Mouse (Mus musculus): ENCODE measurements around the gene Tspan31. TPM values are rescaled to one million over a fixed set of nuclear protein-coding genes. Genes with fewer than 3 reads are reported as not detected.
A peak's percentile ranks its signal among the peaks of the same experiment; 100 is the strongest.

Gene Tspan31
- total RNA-seq, 2 experiments from 2014 or later: 57.2 to 62.1 TPM

DNA sequence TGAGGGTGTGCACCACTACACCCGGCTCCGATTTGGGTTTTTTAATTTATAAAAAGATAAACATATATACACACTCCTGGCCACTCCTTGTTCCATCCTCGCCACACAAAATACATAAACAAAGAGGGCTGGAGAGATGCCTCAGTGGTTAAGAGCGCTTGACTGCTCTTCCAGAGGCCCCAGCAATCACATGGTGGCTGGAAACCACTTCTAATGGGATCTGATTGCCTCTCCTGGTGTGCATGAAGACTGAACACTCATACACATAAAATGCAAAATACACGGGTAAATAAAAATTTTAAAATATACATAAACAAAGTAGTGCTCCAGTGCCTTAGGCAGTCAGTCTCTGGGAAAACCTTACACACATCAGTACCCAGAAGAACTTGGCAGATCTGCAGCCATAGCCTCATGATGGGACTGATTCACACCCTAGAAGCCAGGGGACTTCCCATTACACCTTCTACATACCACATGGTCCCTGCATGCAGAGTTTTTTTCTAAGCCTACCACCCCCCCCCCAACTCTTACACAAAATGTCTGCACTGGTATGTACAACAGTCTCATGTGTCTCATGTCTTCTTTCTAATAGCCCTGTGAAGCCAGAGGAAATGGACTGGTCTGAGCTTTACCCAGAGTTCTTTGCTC lies 27.5 kb downstream of the Tspan31 start:
- H3K4me3 ChIP-seq: peak overlapping the region; percentile 99
- peak overlapping the region; percentile 77 for H3K27ac ChIP-seq
- no peak for DNase-seq (ENCODE audit: low spot score in 2 of 2)
- no peak for TF ChIP-seq CTCF (conservative IDR thresholded peaks at IDR 0.05)

DNA sequence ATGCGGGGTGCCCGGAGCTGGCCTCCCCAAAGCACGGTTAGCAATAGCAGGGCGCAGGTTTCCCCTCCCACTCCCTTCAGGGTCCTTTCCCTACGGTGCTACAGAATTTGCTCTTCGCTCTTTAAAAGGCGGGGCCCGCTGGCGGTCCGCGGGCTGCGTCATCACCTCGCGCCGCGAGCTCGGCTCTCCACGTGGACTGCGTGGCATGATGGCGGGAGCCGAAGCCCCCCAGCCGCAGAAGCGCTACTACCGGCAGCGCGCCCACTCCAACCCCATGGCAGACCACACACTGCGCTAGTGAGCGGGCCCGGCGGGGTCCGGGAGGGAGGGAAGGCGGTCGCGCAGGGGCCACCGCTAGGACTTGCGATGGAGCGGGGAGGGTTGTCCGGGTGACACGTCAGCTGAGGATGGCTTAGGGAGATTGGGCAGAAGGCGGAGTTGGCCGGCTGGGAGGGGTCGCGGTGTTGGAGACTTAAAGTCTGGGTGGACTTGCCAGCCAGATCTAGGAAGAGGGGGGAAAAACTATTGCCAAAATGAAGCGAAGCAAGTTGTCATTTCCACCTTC lies 28.2 kb downstream of the Tspan31 start:
- peak overlapping the region; percentile 99 for H3K4me3 ChIP-seq
- DNase-seq (ENCODE audit: low spot score in 2 of 2): peak; percentile 88 to 91
- TF ChIP-seq CTCF (conservative IDR thresholded peaks at IDR 0.05): peak; percentile 19; the same call in 1 of the 2 replicates
- peak overlapping the region; percentile 77 for H3K27ac ChIP-seq

DNA sequence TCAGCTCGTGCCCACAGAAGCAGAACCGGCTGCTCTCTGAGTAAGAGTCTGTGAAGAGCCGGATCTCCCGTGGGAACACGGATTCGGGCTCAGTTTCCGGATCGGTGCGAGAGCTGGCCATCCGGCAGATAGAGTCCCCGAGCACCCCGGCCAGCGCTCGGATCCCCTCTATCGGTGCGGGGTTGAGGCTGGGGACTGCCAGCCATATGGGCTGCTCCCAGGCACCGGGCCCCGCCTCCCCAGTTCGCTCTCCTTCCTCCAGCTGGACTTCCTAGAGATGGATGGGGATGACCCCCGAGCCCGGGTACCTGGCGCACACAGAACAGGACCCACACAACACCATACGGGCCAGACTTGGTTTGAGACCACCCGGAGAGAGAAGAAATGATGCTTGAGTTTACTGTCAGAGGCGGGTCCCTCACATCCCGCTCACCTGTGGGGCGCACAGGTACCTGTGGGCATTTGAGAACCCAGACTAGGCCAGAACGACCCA lies 28.7 kb downstream of the Tspan31 start, which contains the start of the genes Mettl1 and Eef1akmt3:
Gene Mettl1 (plus strand): TSS at position 141 of the 493 bp plus-strand sequence.
Gene Eef1akmt3 (minus strand): TSS at position 240 of the 493 bp plus-strand sequence.
- H3K4me3 ChIP-seq: peak within 1 kb of the TSS; percentile 99
- peak in 1 of 2 experiments; percentile 28 for DNase-seq (ENCODE audit: low spot score in 2 of 2)
- peak within 1 kb of the TSS; percentile 77 for H3K27ac ChIP-seq
- no peak for TF ChIP-seq CTCF (conservative IDR thresholded peaks at IDR 0.05)

DNA sequence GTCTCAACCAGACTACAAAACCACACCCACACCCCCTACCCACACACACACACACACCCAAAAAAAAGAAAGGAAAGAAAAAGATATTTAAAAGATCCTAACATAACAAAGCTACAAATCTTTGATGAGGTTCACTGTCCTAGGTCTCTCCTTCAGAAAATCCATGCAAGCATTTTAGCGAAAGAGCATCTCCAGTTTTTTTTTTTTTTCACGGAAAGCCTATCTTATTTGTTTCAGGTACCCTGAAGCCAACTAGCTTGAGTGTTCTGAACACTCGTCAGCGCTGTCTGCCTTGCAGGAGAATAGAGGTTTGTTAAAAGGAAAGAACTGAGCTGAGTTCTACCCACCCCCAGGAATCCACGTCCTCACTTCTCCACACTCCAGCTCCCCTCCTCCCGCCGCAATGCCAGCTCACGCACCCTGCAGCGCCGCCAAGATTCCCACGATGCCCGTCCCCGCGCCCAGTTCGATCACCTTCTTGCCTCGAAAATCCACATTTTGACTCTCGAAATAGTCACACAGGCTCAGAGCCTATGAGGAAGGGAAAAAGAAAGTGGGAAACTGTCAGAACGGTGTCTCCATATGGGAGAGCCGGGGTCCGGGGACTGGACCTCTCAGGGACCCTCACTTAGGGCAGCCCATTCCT lies 29.4 kb downstream of the Tspan31 start:
- no peak for DNase-seq (ENCODE audit: low spot score in 2 of 2)
- TF ChIP-seq CTCF (conservative IDR thresholded peaks at IDR 0.05): no peak
- Histone ChIP-seq H3K27ac (peak overlapping the region; percentile 77), H3K4me3 (peak overlapping the region; percentile 99)

DNA sequence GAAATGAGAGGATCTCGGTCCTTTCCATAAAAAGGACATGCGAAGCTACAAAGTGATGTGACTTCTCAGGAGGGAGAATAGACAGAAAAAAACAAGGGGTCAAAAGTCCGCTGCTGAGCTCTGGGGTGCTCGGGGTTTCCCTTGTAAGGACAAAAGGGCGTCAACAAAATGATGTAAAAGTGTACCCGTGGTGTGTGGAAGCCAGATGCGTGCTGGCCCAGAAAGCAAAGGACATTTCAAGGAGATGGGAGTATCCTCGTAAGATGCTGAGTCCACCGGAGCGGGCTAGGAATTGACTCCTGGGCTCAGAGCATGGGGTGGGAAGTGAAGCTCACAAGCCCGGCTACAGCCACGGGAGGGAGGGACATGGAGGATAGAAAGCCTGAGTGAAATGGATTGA lies 32.4 kb downstream of the Tspan31 start:
- DNase-seq (ENCODE audit: low spot score in 2 of 2): no peak
- Histone ChIP-seq H3K4me3 (no peak overlapping the region), H3K27ac (no peak overlapping the region)
- no peak for TF ChIP-seq CTCF (conservative IDR thresholded peaks at IDR 0.05)

DNA sequence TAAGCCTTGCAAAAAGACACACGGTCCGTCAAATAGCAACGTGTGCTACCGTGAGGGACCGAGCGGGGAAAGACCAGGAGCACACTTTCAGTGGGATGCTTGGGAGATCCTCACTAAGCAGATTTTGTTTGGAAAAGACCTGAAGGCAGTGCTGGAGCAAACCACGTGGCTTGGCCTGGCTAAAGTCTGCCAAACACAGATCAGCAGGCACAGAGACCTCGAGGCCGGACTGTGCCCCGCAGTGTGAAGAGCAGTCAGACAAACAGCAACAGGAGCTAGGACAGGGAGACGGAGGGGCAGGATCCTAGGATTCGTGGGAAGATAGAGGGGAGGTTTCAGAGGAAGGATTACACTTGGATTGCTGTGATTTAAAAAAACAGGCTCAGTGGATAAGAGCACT lies 33.8 kb downstream of the Tspan31 start:
- no peak for DNase-seq (ENCODE audit: low spot score in 2 of 2)
- Histone ChIP-seq H3K4me3 (no peak overlapping the region), H3K27ac (no peak overlapping the region)
- no peak for TF ChIP-seq CTCF (conservative IDR thresholded peaks at IDR 0.05)

DNA sequence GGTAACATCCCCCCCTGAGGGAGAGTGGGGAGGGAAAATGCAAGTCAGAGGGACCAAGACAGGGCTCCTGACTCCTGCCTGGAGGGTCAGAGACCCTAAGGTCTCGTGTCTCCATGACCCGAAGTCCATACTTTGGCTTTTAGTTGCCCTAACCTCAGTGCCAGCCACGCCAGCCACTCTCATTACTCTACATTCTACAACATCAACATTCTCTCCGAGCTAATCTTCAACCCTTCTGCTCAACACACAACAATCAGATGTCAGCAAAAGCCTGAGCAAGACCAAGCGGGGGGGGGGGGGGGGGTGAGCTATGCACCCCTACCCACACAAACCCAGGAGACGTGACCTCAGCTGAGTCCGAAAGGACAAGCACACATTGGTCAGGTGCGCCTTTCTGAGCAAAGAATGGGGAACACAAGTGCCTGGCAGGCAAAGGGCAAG lies 36.7 kb downstream of the Tspan31 start:
- no peak overlapping the region for H3K4me3 ChIP-seq
- no peak for TF ChIP-seq CTCF (conservative IDR thresholded peaks at IDR 0.05)
- no peak for DNase-seq (ENCODE audit: low spot score in 2 of 2)
- H3K27ac ChIP-seq: no peak overlapping the region

DNA sequence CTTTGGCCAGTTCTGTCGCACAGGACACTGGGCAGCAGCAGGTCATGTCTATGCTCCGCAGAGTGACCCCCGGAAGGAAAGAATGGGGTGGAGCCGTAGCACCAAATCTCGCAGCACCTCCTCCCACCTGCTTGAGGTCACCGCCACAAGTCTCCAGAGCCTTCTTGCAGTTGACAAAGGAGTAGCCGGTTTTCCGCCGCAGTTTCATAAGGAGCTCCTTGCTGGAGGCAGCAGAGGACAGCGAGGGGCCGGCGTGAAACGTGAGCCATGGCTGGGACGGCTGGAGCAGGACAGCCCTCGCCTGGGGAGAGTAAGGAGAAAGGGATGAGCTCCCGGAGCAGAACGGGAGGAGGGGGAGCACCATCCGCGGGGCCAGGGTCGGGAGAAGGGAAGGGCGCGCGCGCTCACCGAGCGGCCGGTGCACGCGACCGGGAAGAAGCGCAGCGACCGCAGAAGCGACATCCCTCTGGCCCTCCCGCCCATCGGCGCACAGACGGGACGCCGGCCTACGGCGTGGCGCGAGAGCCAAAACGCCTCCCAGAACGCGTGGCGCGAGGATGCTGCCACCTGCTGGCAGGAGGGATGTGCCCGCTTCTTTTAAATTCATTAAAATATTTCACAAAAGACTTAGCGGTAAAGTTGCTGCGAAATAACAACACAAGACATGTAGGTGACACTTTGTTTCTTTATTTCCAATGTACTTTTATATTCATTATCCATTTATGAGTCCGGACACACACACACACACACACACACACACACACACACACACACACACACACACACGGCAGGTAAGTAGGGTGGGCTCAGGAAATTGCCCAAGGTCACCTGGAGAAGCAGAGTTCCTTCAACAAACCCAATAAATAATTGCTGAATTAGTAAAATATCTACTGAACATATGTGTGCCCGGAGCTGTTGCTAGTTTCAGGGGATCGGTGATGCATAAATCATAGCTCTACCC lies 39.4 kb downstream of the Tspan31 start, which contains the start of gene Tsfm:
Gene Tsfm (minus strand): TSS at position 505 of the 961 bp plus-strand sequence.
- peak; percentile 89 to 94 for DNase-seq (ENCODE audit: low spot score in 2 of 2)
- Histone ChIP-seq H3K27ac (peak within 1 kb of the TSS; percentile 89), H3K4me3 (peak within 1 kb of the TSS; percentile 86)
- peak; percentile 92 for TF ChIP-seq CTCF (conservative IDR thresholded peaks at IDR 0.05)

DNA sequence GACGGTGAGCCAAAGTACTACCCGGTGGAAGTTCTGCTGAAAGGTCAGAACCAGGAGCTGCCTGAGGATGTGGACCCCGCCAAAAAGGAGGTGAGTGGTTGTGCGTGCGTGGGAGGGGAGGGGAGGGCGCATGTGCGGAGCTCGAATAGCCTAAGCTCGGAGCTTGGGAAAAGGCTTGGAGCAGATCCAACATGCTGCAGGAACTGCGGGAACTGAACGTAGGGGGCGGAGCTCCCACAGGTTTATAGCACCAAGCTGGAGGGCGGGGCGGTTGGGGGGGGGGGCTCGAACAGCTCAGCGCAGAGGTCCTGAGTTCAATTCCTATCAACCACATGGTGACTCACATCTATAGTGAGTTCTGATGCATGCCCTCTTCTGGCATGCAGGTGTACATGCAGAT lies 51.6 kb downstream of the Tspan31 start:
- no peak for TF ChIP-seq CTCF (conservative IDR thresholded peaks at IDR 0.05)
- H3K4me3 ChIP-seq: no peak overlapping the region
- no peak for DNase-seq (ENCODE audit: low spot score in 2 of 2)
- H3K27ac ChIP-seq: no peak overlapping the region

Other genes with a start within 250 kb of the Tspan31 start
- 1 to 10 TPM; 9.0 to 10.0 TPM for gene Atp23, start 168.9 kb downstream of the Tspan31 start, total RNA-seq (2021)
- gene Ctdsp2, start 91.5 kb downstream of the Tspan31 start, total RNA-seq (2021): 100 to 1,000 TPM; 106 to 116 TPM
- gene Avil, start 69.6 kb downstream of the Tspan31 start, total RNA-seq (2021): under 1 TPM; 0.32 to 0.87 TPM
- gene Tsfm, start 39.4 kb downstream of the Tspan31 start, total RNA-seq (2021): 10 to 100 TPM; 29.7 to 30.1 TPM
- gene Mettl1, start 28.9 kb downstream of the Tspan31 start, total RNA-seq (2021): 10 to 100 TPM; 12.7 to 14.0 TPM
- gene Eef1akmt3, start 28.8 kb downstream of the Tspan31 start, total RNA-seq (2021): under 1 TPM; 0.12 to 0.20 TPM
- gene Cyp27b1, start 22.0 kb downstream of the Tspan31 start, total RNA-seq (2021): 1 to 10 TPM; 1.0 to 1.1 TPM
- gene March9, start 10.1 kb downstream of the Tspan31 start, total RNA-seq (2021): 10 to 100 TPM; 19.8 TPM
- gene Cdk4, start 6.7 kb downstream of the Tspan31 start, total RNA-seq (2021): 10 to 100 TPM; 84.6 to 94.8 TPM
- gene Agap2, start 5.0 kb upstream of the Tspan31 start, total RNA-seq (2021): 100 to 1,000 TPM; 820 to 844 TPM
- gene Os9, start 50.9 kb upstream of the Tspan31 start, total RNA-seq (2021): 100 to 1,000 TPM; 100 to 102 TPM
- gene B4galnt1, start 95.0 kb upstream of the Tspan31 start, total RNA-seq (2021): 100 to 1,000 TPM; 116 to 123 TPM
- 10 to 100 TPM; 21.9 to 25.4 TPM for gene Slc26a10, start 110.4 kb upstream of the Tspan31 start, total RNA-seq (2021)
- gene Arhgef25, start 119.8 kb upstream of the Tspan31 start, total RNA-seq (2021): 100 to 1,000 TPM; 395 to 408 TPM
- gene Dtx3, start 125.5 kb upstream of the Tspan31 start, total RNA-seq (2021): 100 to 1,000 TPM; 227 to 255 TPM
- 10 to 100 TPM; 98.0 to 98.6 TPM for gene Pip4k2c, start 141.3 kb upstream of the Tspan31 start, total RNA-seq (2021)
- gene Kif5a, start 193.1 kb upstream of the Tspan31 start, total RNA-seq (2021): 100 to 1,000 TPM; 715 to 773 TPM
- 100 to 1,000 TPM; 259 to 272 TPM for gene Dctn2, start 196.1 kb upstream of the Tspan31 start, total RNA-seq (2021)
- gene Mbd6, start 218.8 kb upstream of the Tspan31 start, total RNA-seq (2021): 10 to 100 TPM; 54.3 to 60.6 TPM
- 10 to 100 TPM; 55.6 to 60.0 TPM for gene Mars, start 241.5 kb upstream of the Tspan31 start, total RNA-seq (2021)

Data from layer of hippocampus, adult 2 months (tissue).